Mouse (Mus musculus) left cerebral cortex, adult 2 months (tissue): ENCODE results near the gene Rxrb. TPM values are rescaled to one million over a fixed set of nuclear protein-coding genes. Genes with fewer than 3 reads are reported as not detected.

Experiments
- DNase-seq, 2 experiments: peaks; one replicate each; pipeline ENCODE4 v3.0.0; 2021 to 2022; ENCODE audit warnings: low spot score in 2 of 2, mixed read lengths in 1 of 2; ENCODE audit errors: extremely low spot score in 1 of 2
- H3K27ac ChIP-seq: fragments of 200-600 bp; 2 replicates; pipeline ENCODE4 v1.8.1; 2022
- H3K4me3 ChIP-seq: fragments of 200-600 bp; 2 replicates; pipeline ENCODE4 v1.8.1; 2022
- CTCF ChIP-seq: fragments of 200-600 bp; IDR thresholded peaks from 2 replicates; pipeline ENCODE4 v1.8.1; 2022; ENCODE audit warnings: antibody characterized with exemption, mild to moderate bottlenecking, moderate library complexity
- intact Hi-C: fragments of 180-260 bp; cut with DNase I; formaldehyde crosslinking; loops from one replicate; pipeline ENCODE4 v1.15.1; 2025
- microRNA-seq, 2 experiments: library from miRNA; unstranded; fragments of <30 nt; microRNA quantifications; one replicate each; pipeline ENCODE4 v1.2.0; 2021
- total RNA-seq, 2 experiments: library from RNA; stranded (reverse); gene quantifications; 2 replicates each; pipeline ENCODE4 v1.2.3; 2021

The Rxrb gene
- total RNA-seq, 2 experiments from 2014 or later, result 84.7 to 86.2 TPM

- peak; percentile 60 to 65 for DNase-seq
- Histone ChIP-seq H3K27ac (no peak overlapping the region), H3K4me3 (no peak overlapping the region)
- peak; percentile 82 for TF ChIP-seq CTCF
- intact Hi-C loops, result loop anchor here (1.0 to 10.0 kb wide), 4 partner anchors 45 to 267 kb away; partner anchors contain the start of gene H2-Ob
These were observed 45.9 kb downstream of the Rxrb start for GRCm38 (mm10) chr17:34077549-34077948.

GRCm38 (mm10) chr17:34078148-34078547 lies 46.5 kb downstream of the Rxrb start:
- TF ChIP-seq CTCF, result no peak
- intact Hi-C loops, result loop anchor here (5.0 to 10.0 kb wide), 2 partner anchors 159 to 267 kb away; partner anchors contain the start of gene H2-Ob
- Histone ChIP-seq H3K27ac (no peak overlapping the region), H3K4me3 (no peak overlapping the region)
- DNase-seq, result no peak

DNA sequence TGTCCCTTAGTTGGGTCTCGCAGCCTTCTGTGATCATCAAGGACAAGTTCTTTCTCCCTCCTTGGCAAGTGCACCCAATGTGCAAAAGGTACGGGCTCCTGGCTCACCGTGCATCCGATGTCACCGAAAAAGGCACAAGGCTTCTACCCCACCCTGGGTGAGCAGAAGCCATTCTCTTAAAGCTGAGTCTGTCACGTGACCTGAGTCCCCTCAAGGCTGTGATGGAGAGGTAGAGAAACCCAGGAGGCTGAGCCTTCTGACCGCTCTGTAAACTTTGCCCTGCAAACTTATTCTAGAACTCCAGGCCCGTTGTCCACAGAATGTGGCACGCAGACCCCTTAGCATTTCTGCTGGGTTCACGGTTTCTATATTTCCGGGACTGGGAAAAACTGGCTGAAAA lies 47.4 kb downstream of the Rxrb start:
- no peak for DNase-seq
- TF ChIP-seq CTCF, result no peak
- no peak overlapping the region for H3K27ac ChIP-seq
- H3K4me3 ChIP-seq, result no peak overlapping the region
- intact Hi-C loops, result loop anchor here (5.0 to 10.0 kb wide), 2 partner anchors 158 to 266 kb away; partner anchors contain the start of gene H2-Ob

- no peak for DNase-seq
- intact Hi-C loops, result loop anchor here (5.0 to 10.0 kb wide), 2 partner anchors 158 to 265 kb away; partner anchors contain the start of gene H2-Ob
- Histone ChIP-seq H3K27ac (no peak overlapping the region), H3K4me3 (no peak overlapping the region)
- no peak for TF ChIP-seq CTCF
These were observed 48.0 kb downstream of the Rxrb start for GRCm38 (mm10) chr17:34079621-34080020.

DNA sequence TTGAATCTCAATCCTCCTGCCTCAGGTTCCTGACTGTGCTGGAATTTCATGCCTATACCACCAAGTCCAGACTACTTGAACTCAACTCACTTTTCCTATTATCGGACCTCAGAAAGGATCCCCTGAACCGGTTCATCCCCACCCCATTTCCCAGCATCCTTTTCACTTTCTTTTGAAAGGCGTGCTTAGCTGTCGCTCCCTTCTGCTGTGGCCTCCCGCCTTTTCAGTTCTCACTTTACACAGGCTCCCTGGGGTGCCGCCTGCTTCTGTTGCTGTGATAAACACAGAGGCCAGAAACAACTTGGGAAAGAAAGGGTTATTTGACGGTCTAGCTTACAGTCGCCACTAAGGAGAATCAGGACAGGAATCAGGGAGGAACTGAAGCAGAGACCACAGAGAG lies 51.5 kb downstream of the Rxrb start:
- H3K27ac ChIP-seq, result no peak overlapping the region
- no peak for TF ChIP-seq CTCF
- H3K4me3 ChIP-seq, result no peak overlapping the region
- intact Hi-C loops, result no loop called here
- no peak for DNase-seq

DNA sequence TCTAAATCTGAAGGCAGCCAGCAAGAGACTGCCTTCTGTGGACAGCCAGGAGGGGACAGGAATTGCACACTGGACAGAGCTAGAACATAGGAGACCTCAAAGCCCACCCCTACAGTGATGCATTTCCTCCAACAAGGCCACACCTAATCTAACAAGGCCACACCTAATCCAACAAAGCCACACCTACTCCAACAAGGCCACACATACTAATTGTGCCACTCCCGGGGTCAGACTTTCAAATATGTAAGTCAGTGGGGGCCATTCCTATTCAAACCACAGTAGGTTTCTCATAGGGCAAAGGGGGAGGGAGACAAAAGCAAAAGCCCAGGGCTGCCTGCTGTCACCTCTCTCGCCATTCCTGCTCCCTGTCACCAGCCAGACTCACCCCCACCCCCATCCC lies 55.8 kb downstream of the Rxrb start:
- intact Hi-C loops, result no loop called here
- no peak overlapping the region for H3K4me3 ChIP-seq
- no peak for TF ChIP-seq CTCF
- no peak for DNase-seq
- H3K27ac ChIP-seq, result no peak overlapping the region

Small RNA genes lying within 50 kb of the gene (microRNA-seq; reads per million reads assigned to microRNA genes)
- gene Mir219a-1 (0 to 0.24 reads per million in 2 experiments), gene Mir219c (0 reads per million in 2 experiments)

Other genes starting within 250 kb of the Rxrb start
- 1 to 10 TPM; 3.4 to 4.3 TPM for gene Angptl4, start 250.0 kb upstream of the Rxrb start, total RNA-seq
- gene Kank3, start 221.3 kb upstream of the Rxrb start, total RNA-seq, result 10 to 100 TPM; 32.3 to 38.7 TPM
- gene Rps28, start 207.2 kb upstream of the Rxrb start, total RNA-seq, result 100 to 1,000 TPM; 600 to 661 TPM
- 100 to 1,000 TPM; 190 to 211 TPM for gene Ndufa7, start 207.2 kb upstream of the Rxrb start, total RNA-seq
- 10 to 100 TPM; 19.8 to 26.8 TPM for gene Cd320, start 188.7 kb upstream of the Rxrb start, total RNA-seq
- gene Gm7029, start 158.0 kb upstream of the Rxrb start, total RNA-seq, result not detected
- gene Kifc1, start 141.2 kb upstream of the Rxrb start, total RNA-seq, result 1 to 10 TPM; 2.2 to 3.1 TPM
- gene Platr17, start 126.7 kb upstream of the Rxrb start, total RNA-seq, result not detected
- 10 to 100 TPM; 25.5 to 27.7 TPM for gene Daxx, start 122.4 kb upstream of the Rxrb start, total RNA-seq
- 10 to 100 TPM; 41.3 to 44.2 TPM for gene Tapbp, start 115.9 kb upstream of the Rxrb start, total RNA-seq
- gene Zbtb22, start 115.9 kb upstream of the Rxrb start, total RNA-seq, result 10 to 100 TPM; 35.8 to 36.0 TPM
- 10 to 100 TPM; 63.4 to 74.3 TPM for gene Rgl2, start 102.3 kb upstream of the Rxrb start, total RNA-seq
- gene Pfdn6, start 91.5 kb upstream of the Rxrb start, total RNA-seq, result 10 to 100 TPM; 93.0 to 97.6 TPM
- 10 to 100 TPM; 14.7 to 18.4 TPM for gene Wdr46, start 91.2 kb upstream of the Rxrb start, total RNA-seq
- 1 to 10 TPM; 6.3 to 6.5 TPM for gene B3galt4, start 80.3 kb upstream of the Rxrb start, total RNA-seq
- 10 to 100 TPM; 74.6 to 82.7 TPM for gene Vps52, start 76.0 kb upstream of the Rxrb start, total RNA-seq
- 100 to 1,000 TPM; 311 to 327 TPM for gene Rps18, start 75.8 kb upstream of the Rxrb start, total RNA-seq
- 10 to 100 TPM; 19.7 to 23.5 TPM for gene H2-K1, start 31.5 kb upstream of the Rxrb start, total RNA-seq
- gene Ring1, start 7.1 kb upstream of the Rxrb start, total RNA-seq, result 10 to 100 TPM; 34.8 to 44.9 TPM
- 10 to 100 TPM; 34.4 to 41.2 TPM for gene H2-Ke6, start 3.8 kb upstream of the Rxrb start, total RNA-seq
- gene Slc39a7, start 130 bp upstream of the Rxrb start, total RNA-seq, result 100 to 1,000 TPM in 1 of 2 experiments, 10 to 100 TPM in 1; 98.6 to 104 TPM
- 10 to 100 TPM; 11.3 to 15.2 TPM for gene Col11a2, start 7.6 kb downstream of the Rxrb start, total RNA-seq
- gene H2-Oa, start 60.5 kb downstream of the Rxrb start, total RNA-seq, result under 1 TPM in 1 of 2 experiments, not detected in 1; 0.47 TPM
- 10 to 100 TPM; 23.3 to 28.2 TPM for gene H2-DMa, start 87.7 kb downstream of the Rxrb start, total RNA-seq
- gene Brd2, start 90.8 kb downstream of the Rxrb start, total RNA-seq, result 100 to 1,000 TPM; 177 to 179 TPM
- under 1 TPM; 0.56 to 0.59 TPM for gene H2-DMb2, start 111.5 kb downstream of the Rxrb start, total RNA-seq
- 1 to 10 TPM; 1.1 to 1.7 TPM for gene H2-DMb1, start 121.3 kb downstream of the Rxrb start, total RNA-seq
- gene Tap1, start 155.7 kb downstream of the Rxrb start, total RNA-seq, result 1 to 10 TPM; 2.1 to 3.4 TPM
- gene Psmb9, start 156.0 kb downstream of the Rxrb start, total RNA-seq, result 1 to 10 TPM; 1.1 to 2.0 TPM
- gene Psmb8, start 165.9 kb downstream of the Rxrb start, total RNA-seq, result 1 to 10 TPM; 2.0 to 3.2 TPM
- gene Tap2, start 171.7 kb downstream of the Rxrb start, total RNA-seq, result 1 to 10 TPM; 7.0 to 7.8 TPM
- gene H2-Ob, start 207.1 kb downstream of the Rxrb start, total RNA-seq, result under 1 TPM; 0.16 to 0.18 TPM
- 1 to 10 TPM; 1.3 to 3.1 TPM for gene H2-Ab1, start 225.9 kb downstream of the Rxrb start, total RNA-seq